ENCODE assay signal across 10 mouse cellular contexts in genomic region chr11:108248218-108249046, GRCm38 (mm10).
DNase-seq lines count a peak whose midpoint lies in the region; ATAC-seq lines count a peak whose summit lies in the region.
"Had no signal": no experiment of that assay in that cellular context is flagged by ENCODE, and none has a peak within 500 bp of the region (broad histone marks: within the 10 kb centered on the region; RNA-seq: fewer than 3 reads in every experiment).

No protein-coding gene starts in this region.

- DNase-seq in heart, adult 11 months = peak; percentile 92
- DNase-seq in heart, postnatal 4 days = no peak
- DNase-seq in CD4-positive helper T cell, adult 2 months (ENCODE audit: low read depth, low spot score) = peak; percentile 71
- no peak for DNase-seq in kidney, adult 18-20 months
- no peak for DNase-seq in testis, postnatal 14 days (ENCODE audit: low spot score)
- DNase-seq: lung, adult 18-20 months had no signal

- H3K27ac ChIP-seq in heart, embryonic 16.5 days (ENCODE audit: low read length) = peak overlapping the region; percentile 49
- no peak overlapping the region for H3K27ac ChIP-seq in kidney, embryonic 14.5 days (ENCODE audit: low read depth, low read length)

- H3K4me3 ChIP-seq in heart, embryonic 16.5 days (ENCODE audit: low read length) = peak overlapping the region; percentile 2
- H3K4me3 ChIP-seq in kidney, embryonic 14.5 days (ENCODE audit: low read length) = no peak overlapping the region

- H3K9me3 ChIP-seq in heart, embryonic 16.5 days (replicated peaks; ENCODE audit: control insufficient read depth, low read length) = no peaks in the 10 kb centered on the region
- H3K9me3 ChIP-seq in kidney, embryonic 14.5 days (ENCODE audit: control insufficient read depth, low read length) = no peaks in the 10 kb centered on the region

- peak overlapping the region; percentile 51 for H3K4me2 ChIP-seq in heart, embryonic 16.5 days (ENCODE audit: low read depth, low read length)
- no peak overlapping the region for H3K4me2 ChIP-seq in kidney, embryonic 14.5 days (replicated peaks; ENCODE audit: low read depth, low read length)

- H3K36me3 ChIP-seq in heart, embryonic 16.5 days (ENCODE audit: control insufficient read depth, insufficient read depth) = no peaks in the 10 kb centered on the region
- no peaks in the 10 kb centered on the region for H3K36me3 ChIP-seq in kidney, embryonic 14.5 days (ENCODE audit: control insufficient read depth, insufficient read depth, low read length)

- no peaks in the 10 kb centered on the region for H3K27me3 ChIP-seq in heart, embryonic 16.5 days (ENCODE audit: control insufficient read depth, insufficient read depth, low read length)
- H3K27me3 ChIP-seq in kidney, embryonic 14.5 days (ENCODE audit: control insufficient read depth, insufficient read depth, low read length) = no peaks in the 10 kb centered on the region

- ATAC-seq in heart, embryonic 16.5 days (replicated peaks; ENCODE audit: extremely low read depth, insufficient read depth, low FRiP score) = peak; percentile 30
- peak; percentile 51; the same call in 1 of the 2 replicates for ATAC-seq in monocyte, adult 5-6 weeks (replicated peaks; ENCODE audit: insufficient number of reproducible peaks, low FRiP score, low TSS enrichment, poor library complexity, severe bottlenecking)
- ATAC-seq in kidney, embryonic 14.5 days (ENCODE audit: low FRiP score, low TSS enrichment) = no peak
- ATAC-seq: intestine, embryonic 16.5 days had no signal

- peak overlapping the region; percentile 1 for H3K9ac ChIP-seq in heart, embryonic 16.5 days (ENCODE audit: low read length)
- no peak overlapping the region for H3K9ac ChIP-seq in kidney, embryonic 14.5 days (ENCODE audit: low read depth, low read length)

- H3K4me1 ChIP-seq in heart, embryonic 16.5 days (ENCODE audit: control insufficient read depth, insufficient read depth, low read length) = peaks cover 68% of the 10 kb centered on the region
- peaks cover 26% of the 10 kb centered on the region for H3K4me1 ChIP-seq in kidney, embryonic 14.5 days (ENCODE audit: control insufficient read depth, insufficient read depth, low read length)

- 20% methylated on average over 12 of the region's 12 CpGs for WGBS in heart, embryonic 16.5 days
- WGBS in kidney, embryonic 14.5 days = 84% methylated on average over 12 of the region's 12 CpGs

Comparison
In these comparisons a context has a peak if more than half of its experiments do, and no peak if none do; other contexts are left out.
1. DNase-seq: peak in heart, adult 11 months (single experiment) and CD4-positive helper T cell, adult 2 months (single experiment); none in heart, postnatal 4 days (single experiment), kidney, adult 18-20 months (single experiment) and testis, postnatal 14 days (single experiment).